Mouse (Mus musculus) kidney, adult 8-10 months (tissue): ENCODE measurements at regions not wholly inside any gene's neighbourhood (a gene's known extent, or its start where the extent isn't known, plus 50 kb on each side); places are given as distances from the start of the nearest gene placed in this dataset.
"Not testable (repeated sequence)": the region's sequence is repeated elsewhere in the genome, so short reads cannot be mapped to it uniquely, and the experiment has no call there.

ENCODE experiments used
- DNase-seq, 2 experiments: peaks; one replicate each; pipeline ENCODE4 v3.0.0; 2022

DNA sequence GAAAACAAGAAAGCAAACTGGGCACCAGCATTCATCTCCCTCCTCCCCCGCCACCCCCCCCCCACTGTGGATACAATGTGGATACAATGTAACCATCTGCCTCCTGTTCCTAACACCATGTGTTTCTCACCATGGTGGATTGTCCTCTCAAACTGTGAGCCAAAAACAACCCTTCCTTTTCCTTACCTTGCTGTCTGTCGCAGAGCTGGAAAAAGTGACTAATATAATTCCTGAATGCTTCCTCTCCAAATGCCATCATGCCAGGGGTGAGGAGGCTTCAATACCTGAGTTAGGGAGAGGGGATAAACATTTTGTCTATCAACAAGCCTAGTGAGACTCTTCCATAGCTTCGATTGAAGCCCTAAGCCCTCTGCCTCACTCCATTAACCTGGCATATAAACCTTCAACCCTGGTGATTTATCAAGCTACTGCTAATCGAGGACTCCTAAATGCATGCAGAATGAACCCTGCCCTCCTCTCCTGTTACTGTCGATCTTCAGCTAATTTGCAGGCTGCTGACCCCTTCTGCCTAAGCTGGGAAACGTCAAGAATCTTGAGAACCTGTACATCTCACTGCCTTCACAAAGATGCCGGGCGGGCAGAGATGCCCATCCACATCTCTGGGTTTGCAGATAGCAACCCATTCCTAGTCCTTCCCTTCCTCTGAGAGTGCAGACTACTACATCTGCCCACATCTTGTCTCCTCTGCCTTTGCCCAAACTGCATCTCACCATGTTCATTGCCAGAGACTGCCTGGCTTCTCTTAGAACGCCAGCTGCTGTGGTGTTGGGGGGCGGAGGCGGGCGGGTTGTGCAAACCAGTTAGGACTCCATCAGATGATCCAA is 184.3 kb upstream of the Rpl38 start:
- no peak for DNase-seq

DNA sequence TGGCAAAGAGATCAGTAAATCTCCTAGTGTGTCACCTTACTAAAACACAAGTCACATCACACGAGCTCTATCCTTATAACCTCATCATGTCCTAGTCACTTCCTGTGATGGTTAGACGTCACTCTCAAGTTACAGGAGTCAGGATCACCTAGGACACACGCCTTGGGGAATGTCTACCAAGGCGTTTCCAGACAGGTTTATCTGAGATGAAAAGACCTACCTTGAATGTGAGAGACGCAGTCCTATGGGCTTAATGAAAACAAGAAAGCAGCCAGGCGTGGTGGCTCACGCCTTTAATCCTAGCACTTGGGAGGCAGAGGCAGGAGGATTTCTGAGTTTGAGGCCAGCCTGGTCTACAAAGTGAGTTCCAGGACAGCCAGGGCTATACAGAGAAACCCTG is 185.0 kb upstream of the Rpl38 start:
- DNase-seq: not testable (repeated sequence)

DNA sequence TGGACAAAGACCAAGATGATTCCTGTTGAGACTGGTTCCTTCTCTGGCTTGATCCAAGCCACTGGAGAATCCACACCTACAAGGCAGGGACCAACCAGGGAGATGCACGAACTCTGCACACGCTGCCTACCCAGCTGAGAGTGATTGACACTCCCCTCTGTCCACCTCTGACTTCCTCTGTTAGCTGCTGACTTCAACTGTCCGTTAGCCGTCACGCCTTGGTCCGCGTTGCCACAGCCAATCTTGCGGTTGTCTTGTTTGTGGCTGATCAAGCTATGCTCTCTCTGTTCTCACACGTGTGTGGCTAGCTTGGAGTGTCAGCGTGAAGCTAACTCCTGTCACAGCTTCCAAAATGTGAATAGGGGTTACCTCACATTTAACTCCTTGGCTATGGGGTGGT is 186.3 kb upstream of the Rpl38 start:
- no peak for DNase-seq

GRCm38 (mm10) chr11:114481037-114481436 is 187.3 kb upstream of the Rpl38 start:
- no peak for DNase-seq

GRCm38 (mm10) chr11:114480119-114480540 is 188.2 kb upstream of the Rpl38 start:
- no peak for DNase-seq

DNA sequence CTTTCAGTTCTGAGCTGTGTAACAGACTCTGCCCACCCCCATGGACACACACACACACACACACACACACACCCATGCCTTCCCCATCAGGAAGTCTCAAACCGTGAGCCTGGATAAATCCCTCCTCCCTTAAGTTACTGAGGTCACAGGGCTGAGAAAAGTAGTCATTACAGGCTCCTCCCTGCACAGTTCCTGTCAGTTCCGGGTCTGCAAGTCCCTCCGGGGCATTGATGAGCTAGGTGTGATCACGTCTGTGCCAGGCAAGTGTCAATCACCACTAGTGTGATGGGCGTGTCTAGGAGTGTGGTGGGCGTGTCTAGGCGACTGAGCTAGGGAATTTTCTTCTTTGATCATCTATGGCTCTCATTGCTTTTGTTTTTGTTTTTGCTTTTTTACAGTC is 189.6 kb upstream of the Rpl38 start:
- no peak for DNase-seq

GRCm38 (mm10) chr11:114477365-114477764 is 191.0 kb upstream of the Rpl38 start:
- DNase-seq: peak in 1 of 2 experiments; percentile 33

DNA sequence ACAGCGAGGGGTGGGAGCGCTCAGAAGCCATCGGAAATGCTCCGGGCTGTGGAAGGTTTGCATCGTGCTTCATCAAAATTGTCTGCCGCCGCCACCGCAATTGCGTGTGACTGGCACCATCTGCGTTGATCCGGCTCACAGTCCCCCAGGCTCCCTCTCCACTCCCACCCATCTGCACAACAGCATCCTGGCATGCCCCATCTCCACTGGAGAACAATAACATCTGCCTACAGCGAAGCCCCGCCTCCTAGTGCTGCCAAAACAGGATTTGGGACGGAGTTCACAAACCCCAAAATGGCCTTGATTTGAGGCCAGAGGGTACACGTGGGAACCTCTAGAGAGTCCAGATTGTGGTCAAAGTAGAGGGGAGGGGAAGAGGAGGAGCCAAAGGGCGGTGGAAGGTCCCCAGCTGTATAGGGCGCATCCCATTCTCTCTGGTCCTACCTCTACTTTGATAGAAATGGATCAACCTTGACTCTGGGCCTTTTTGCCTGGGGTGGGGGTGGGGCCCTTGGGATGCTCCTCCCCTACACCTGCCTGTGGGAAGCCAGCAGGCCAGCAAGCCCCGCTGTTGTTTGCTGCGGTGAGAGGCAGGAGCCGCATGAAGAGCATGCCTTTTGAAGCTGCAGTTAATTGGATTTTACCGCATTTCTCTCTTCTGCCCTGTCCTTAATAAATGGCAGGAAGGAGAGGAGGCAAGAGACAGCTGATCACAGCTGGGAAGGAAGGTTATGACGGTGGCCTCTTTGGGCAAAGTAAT is 195.6 kb upstream of the Rpl38 start:
- no peak for DNase-seq

DNA sequence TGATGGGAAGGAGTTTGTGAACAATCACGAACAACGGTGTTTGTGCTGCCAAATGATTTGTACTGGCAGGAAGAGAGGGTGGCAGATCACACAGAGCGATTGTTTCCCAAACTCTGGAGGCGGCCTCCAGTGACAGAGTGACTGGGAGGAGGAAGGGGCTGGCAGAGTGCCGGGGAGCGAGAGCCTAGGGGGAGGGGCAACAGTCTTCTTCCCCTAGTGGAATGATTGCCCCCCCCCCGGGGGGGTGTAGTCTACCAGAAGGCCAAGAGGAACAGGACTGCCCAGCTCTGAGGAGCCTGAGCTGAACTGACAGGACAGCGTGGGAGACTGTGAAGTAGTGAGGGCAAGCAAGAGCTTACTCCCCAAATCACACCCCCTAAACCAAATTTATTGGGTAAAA is 199.9 kb upstream of the Rpl38 start:
- DNase-seq: peak; percentile 39 to 47

DNA sequence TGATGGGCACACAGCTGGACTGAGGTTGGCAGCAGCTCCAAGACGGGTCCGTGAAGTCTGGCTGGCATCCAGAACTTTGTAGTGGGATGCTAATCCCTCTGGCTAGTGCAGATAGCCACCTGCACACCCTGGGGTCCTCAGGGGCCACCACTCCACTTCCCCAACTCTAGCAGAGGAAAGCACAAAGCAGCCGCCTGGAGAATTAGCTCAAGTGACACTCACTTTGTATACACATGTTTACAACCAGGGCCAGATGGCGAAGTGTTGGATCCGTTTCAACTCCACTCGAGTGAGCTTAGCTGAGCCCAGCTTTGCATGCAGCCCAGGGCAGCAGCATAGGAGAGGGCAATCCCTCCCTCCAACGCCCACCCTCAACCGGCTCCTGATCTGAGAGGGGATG is 200.5 kb upstream of the Rpl38 start:
- no peak for DNase-seq

DNA sequence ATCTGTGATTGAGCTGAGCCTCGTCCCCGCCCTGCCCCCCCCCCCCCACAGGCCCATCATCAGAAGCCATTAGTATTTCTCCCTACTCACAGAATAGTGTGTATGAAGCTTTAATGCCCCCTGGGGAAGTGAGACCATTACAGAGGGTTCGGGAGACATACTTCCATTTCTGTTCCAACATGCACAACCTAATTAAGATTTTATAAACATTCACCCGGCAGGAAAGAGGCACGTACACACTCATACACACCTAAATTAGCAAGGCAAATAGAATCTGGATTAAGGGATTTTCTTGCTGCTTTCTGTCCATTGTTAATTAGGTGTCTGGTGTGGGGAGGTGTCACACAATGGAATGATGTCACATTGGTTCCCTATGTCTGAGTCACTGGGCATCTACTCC is 202.8 kb upstream of the Rpl38 start:
- DNase-seq: no peak

DNA sequence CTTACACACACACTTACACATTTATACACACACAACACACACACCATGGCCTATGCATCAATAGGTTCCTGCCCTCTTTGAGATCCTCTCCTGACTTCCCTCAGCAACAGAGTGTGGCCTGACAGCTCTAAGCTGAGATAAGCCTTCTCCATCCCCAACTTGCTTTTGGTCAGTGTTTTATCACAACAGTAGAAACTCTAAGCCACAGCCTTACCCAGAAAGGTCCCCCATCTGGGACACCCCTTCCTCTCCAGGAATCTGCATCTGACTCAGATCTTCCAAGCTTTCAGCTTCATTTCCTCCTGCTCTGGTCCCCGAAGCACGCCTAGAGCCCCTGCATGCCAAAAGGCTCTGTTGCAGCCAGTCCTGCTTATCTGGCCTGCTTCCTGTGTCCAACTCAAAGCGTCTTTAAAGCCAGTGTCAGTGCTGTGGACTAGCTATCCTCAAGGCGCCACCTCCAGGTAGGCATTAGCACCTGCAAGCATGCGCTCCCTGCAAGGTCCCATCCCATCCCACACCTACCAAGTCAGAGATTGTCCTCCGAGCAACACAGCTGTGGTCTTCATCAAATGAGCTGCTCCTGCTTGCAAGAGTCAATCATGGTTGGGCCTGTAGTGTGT is 205.5 kb upstream of the Rpl38 start:
- peak; percentile 17 to 23 for DNase-seq

DNA sequence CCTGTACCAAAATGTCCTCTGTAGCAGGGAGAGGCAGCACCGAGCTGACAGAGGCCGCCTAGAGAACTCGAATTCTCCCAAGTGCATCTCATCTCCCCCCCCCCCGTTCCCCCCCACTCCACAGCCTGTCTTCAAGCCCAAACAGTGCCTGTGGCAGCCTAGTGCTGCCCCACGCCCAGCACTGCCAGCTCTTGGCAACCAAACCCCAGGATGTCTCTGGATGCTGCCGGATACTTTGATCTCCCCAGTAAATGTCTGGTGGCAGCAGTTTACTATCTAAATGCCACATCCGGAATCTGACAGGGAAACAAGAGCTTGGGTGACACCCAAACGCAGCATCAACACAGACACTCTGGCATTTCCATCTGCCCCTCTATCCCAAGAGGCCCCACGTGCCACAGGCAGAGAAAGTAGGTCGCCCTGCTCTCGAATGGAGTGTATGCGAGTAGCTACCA is 213.4 kb upstream of the Rpl38 start:
- no peak for DNase-seq

DNA sequence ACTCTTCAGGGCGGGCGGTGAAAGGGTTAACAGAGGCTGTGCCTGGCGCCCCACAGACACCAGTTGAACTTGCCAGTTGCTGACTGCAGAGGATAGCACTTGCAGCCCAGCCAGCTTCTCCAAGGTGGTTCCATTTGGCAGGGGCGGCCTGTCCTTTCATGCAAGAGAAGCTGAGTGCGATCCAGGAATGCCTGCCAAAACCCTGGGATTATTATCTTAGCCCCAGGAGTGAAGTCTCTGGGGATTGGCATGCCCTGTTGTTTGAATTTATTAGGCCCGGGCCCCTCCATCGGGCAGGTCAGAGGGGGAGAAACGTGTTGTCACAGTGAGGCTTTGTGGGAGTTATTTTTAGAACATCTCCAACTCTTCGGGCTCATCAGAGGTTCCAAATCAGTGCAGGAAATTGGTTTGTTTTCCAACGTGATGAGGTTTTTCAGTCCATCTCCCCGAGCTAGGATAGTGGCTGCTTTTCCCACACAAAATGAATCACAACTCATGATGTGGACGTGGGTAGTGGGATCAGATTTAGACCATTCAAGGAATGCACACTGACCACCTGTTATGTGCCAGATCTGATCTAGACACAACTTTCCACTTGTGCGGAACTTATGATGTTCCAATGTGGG is 219.4 kb upstream of the Rpl38 start:
- peak; percentile 20 to 43 for DNase-seq

DNA sequence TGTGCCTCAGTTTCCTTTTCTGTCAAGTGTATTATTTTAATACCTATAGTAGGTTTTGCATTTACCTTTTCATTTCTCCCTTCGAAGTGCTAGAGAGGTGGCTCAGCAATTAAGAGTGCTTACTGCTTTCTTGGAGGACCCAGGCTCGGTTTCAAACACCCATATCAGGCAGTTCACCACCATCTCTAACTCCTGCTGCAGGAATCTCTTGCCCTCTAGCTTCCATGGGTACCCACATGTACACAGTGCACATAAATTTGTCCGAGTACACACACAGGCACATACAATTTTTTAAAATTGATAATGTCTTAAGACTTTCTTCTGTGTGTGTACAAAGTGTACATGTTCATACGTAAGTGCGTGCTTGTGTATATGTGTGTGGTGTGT is 220.9 kb upstream of the Rpl38 start:
- no peak for DNase-seq

GRCm38 (mm10) chr11:114446617-114447460 is 221.5 kb upstream of the Rpl38 start:
- peak; percentile 7 to 18 for DNase-seq

DNA sequence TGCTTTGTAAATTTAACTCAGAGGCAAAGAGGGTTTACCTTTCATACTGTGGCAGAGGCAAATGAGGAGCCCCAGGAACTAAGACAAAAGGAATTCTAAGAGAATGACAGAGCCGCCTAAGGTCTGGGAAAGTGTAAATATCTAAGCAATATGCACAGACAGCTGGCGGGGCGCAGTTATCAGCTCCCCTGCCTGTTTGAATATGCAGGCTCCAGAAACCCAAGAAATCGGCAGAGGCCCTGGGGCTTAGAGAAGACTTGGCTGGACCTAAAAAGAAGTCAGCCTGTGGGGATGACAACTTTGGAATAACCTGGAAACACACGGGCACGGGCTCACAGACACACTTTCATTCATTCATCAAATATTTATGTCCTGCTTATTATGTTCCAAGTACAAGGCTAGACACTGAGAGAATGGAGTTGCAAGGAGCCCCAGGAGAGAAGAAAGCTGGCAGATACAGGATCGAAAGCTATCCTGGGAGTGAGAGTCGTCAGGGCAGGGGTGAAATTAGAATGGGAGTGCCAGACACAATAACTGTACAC is 222.2 kb upstream of the Rpl38 start:
- DNase-seq: no peak

- no peak for DNase-seq
These were observed 224.1 kb upstream of the Rpl38 start for GRCm38 (mm10) chr11:114444211-114444610.

DNA sequence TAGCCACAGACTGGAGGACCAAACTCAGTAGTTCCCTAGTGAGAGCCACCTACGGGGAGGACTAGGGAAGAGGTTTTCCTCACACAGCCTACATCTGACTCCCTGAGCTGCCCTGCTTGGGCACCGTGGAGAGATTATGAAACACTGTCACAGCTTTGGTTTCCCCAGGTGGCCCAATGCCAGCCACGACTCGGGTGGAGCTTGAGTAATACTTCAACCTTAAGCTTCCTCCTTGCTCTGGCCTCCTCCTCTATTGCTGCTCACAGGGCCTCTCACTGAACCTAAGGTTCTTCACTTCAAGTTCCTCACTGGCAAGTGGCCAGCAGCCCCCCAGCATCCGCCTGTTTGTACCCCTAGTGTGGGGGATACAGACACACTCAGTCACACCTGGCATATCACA is 224.9 kb upstream of the Rpl38 start:
- DNase-seq: peak in 1 of 2 experiments; percentile 28

- no peak for DNase-seq
These were observed 229.0 kb upstream of the Rpl38 start for GRCm38 (mm10) chr11:114439314-114439713.

DNA sequence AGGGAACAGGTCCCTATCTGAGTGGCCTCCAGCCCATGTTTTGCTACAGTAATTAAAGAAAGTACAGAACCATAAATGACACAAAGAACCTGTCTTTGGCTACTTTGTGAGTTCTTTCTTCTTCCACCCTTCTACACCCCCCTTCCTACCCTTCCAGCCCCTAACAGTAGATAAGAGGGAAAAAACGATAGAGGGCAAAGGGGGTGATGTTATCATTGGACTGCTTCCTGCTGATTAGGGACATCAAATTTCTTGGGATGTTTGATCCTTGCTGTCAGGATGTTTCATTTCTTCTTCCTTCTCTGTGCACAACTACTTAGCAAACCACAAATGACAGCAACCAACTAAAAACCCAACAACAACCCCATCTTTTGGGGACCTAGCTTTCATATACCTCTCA is 232.5 kb upstream of the Rpl38 start:
- no peak for DNase-seq

DNA sequence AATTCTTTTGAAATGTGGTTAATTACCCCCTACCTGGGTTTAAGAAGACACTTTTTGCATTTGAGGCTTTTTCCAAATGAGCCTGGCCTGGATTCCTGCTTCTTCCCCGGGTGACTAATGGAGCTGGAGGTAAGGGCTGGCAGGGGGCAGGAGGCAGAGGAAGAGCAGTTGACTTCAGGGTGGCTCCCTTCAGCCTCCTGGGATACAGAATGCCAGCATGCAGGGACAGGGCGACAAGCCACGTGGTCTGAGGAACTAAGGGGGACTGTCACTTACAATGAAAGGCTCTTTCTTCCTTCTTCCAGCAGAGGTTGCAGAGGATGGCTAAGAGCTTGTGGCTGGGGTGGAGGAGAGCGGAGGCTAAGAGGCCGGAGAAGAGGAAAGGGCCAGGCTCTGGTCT is 234.8 kb upstream of the Rpl38 start:
- no peak for DNase-seq
